26 mouse cellular contexts compared by ENCODE assay signal in the genomic region with DNA sequence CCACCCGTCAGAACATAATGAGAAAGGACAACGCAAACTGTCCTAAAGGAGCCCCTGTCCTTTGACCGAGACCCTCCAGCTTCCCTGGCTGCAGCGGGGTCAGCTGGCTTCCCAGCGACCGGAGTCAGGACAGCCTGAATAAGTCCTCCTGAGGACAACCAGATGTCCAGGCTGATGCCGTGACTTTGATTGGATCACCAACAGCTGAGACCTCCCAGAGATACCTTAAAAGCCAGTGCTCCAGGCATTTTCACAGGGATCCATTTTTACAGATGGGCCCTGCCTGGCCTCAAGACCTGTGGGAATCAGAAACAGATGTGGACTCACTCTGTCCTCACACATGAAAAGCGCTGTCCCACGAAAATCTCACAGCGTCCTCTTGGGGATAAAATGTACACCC.
DNase-seq lines count a peak whose midpoint lies in the region; ATAC-seq and TF ChIP-seq lines count a peak whose summit lies in the region.
"Had no signal": no experiment of that assay in that cellular context is flagged by ENCODE, and none has a peak within 500 bp of the region (broad histone marks: within the 10 kb centered on the region; RNA-seq: fewer than 3 reads in every experiment).

No protein-coding gene starts in this region.

- no peak for ATAC-seq in forebrain, embryonic 11.5 days (replicated peaks; ENCODE audit: low FRiP score)
- ATAC-seq in forebrain, embryonic 15.5 days (replicated peaks): no peak
- ATAC-seq in neural tube, embryonic 11.5 days (ENCODE audit: insufficient read depth, low FRiP score, low TSS enrichment): no peak
- ATAC-seq: CD4-positive, CD25-positive, alpha-beta regulatory T cell, adult 4 months; intestine, embryonic 15.5 days; liver, embryonic 12.5 days; Patski had no signal

- WGBS in forebrain, embryonic 11.5 days: 76% methylated on average over 10 of the region's 10 CpGs
- WGBS in forebrain, embryonic 15.5 days: 82% methylated on average over 10 of the region's 10 CpGs
- 32% methylated on average over 10 of the region's 10 CpGs for WGBS in embryonic facial prominence, embryonic 10.5 days
- 61% methylated on average over 10 of the region's 10 CpGs for WGBS in neural tube, embryonic 11.5 days

- no peak for TF ChIP-seq CTCF in brain, embryonic 14.5 days (IDR thresholded peaks at IDR 0.05; ENCODE audit: borderline replicate concordance, extremely low read depth, insufficient read depth, insufficient read length)

- H3K36me3 ChIP-seq in forebrain, embryonic 11.5 days (ENCODE audit: control insufficient read depth, insufficient read depth, low read length): no peaks in the 10 kb centered on the region
- no peaks in the 10 kb centered on the region for H3K36me3 ChIP-seq in forebrain, embryonic 15.5 days
- H3K36me3 ChIP-seq in embryonic facial prominence, embryonic 10.5 days (replicated peaks): no peaks in the 10 kb centered on the region
- H3K36me3 ChIP-seq in neural tube, embryonic 11.5 days (ENCODE audit: control insufficient read depth, insufficient read depth, low read length): no peaks in the 10 kb centered on the region
- H3K36me3 ChIP-seq: heart, embryonic 15.5 days; hindbrain, embryonic 13.5 days; intestine, embryonic 15.5 days; limb, embryonic 12.5 days; liver, embryonic 12.5 days; midbrain, embryonic 12.5 days had no signal

- TF ChIP-seq POLR2A in brain, embryonic 14.5 days (IDR thresholded peaks at IDR 0.05; ENCODE audit: borderline replicate concordance, extremely low read depth, insufficient read depth, insufficient read length, poor library complexity, severe bottlenecking): no peak

- peak; percentile 50 for DNase-seq in forebrain, embryonic 11.5 days (ENCODE audit: low spot score)
- DNase-seq in brain, embryonic 14.5 days (ENCODE audit: low read depth): peak; percentile 19
- peak; percentile 68 for DNase-seq in embryonic facial prominence, embryonic 10.5 days (ENCODE audit: low spot score)
- peak; percentile 26 for DNase-seq in neural tube, embryonic 11.5 days (ENCODE audit: low spot score)
- no peak for DNase-seq in heart, postnatal 14 days
- no peak for DNase-seq in heart, postnatal 36 days
- DNase-seq: adrenal gland, adult 8-10 months; cerebellum, postnatal 10 days; gastrocnemius, postnatal 10 days; heart, adult 18-20 months; kidney, adult 9 months; kidney, postnatal 4 days; layer of hippocampus, adult 9-11 months; lung, embryonic 14.5 days; lung, postnatal 36 days; right cerebral cortex, postnatal 4 days had no signal

- H3K9me3 ChIP-seq in forebrain, embryonic 11.5 days (ENCODE audit: control insufficient read depth, low read length): no peaks in the 10 kb centered on the region
- H3K9me3 ChIP-seq in forebrain, embryonic 15.5 days: no peaks in the 10 kb centered on the region
- no peaks in the 10 kb centered on the region for H3K9me3 ChIP-seq in embryonic facial prominence, embryonic 10.5 days
- H3K9me3 ChIP-seq in neural tube, embryonic 11.5 days (ENCODE audit: control insufficient read depth, low read length): no peaks in the 10 kb centered on the region
- H3K9me3 ChIP-seq: heart, embryonic 15.5 days; hindbrain, embryonic 13.5 days; intestine, embryonic 15.5 days; limb, embryonic 12.5 days; liver, embryonic 12.5 days; midbrain, embryonic 12.5 days had no signal

- H3K4me1 ChIP-seq in forebrain, embryonic 11.5 days (replicated peaks; ENCODE audit: control insufficient read depth, insufficient read depth, low read length): no peaks in the 10 kb centered on the region
- no peaks in the 10 kb centered on the region for H3K4me1 ChIP-seq in forebrain, embryonic 15.5 days
- H3K4me1 ChIP-seq in embryonic facial prominence, embryonic 10.5 days: peaks cover 27% of the 10 kb centered on the region
- no peaks in the 10 kb centered on the region for H3K4me1 ChIP-seq in neural tube, embryonic 11.5 days (ENCODE audit: control insufficient read depth, insufficient read depth, low read length)
- H3K4me1 ChIP-seq: heart, embryonic 15.5 days; hindbrain, embryonic 13.5 days; intestine, embryonic 15.5 days; liver, embryonic 12.5 days; midbrain, embryonic 12.5 days had no signal

- no peak overlapping the region for H3K4me2 ChIP-seq in forebrain, embryonic 11.5 days (ENCODE audit: low read depth, low read length, severe bottlenecking)
- H3K4me2 ChIP-seq in forebrain, embryonic 15.5 days (replicated peaks): no peak overlapping the region
- H3K4me2 ChIP-seq in neural tube, embryonic 11.5 days (ENCODE audit: low read depth): no peak overlapping the region
- H3K4me2 ChIP-seq: heart, embryonic 15.5 days; hindbrain, embryonic 13.5 days; intestine, embryonic 15.5 days; limb, embryonic 12.5 days; liver, embryonic 12.5 days; lung, embryonic 14.5 days; midbrain, embryonic 12.5 days had no signal

- no peak overlapping the region for H3K27ac ChIP-seq in forebrain, embryonic 11.5 days (ENCODE audit: low read depth, low read length)
- H3K27ac ChIP-seq in forebrain, embryonic 15.5 days (replicated peaks): no peak overlapping the region
- no peak overlapping the region for H3K27ac ChIP-seq in embryonic facial prominence, embryonic 10.5 days (replicated peaks)
- H3K27ac ChIP-seq in neural tube, embryonic 11.5 days (ENCODE audit: low read depth, low read length): no peak overlapping the region
- H3K27ac ChIP-seq: heart, embryonic 15.5 days; hindbrain, embryonic 13.5 days; intestine, embryonic 15.5 days; left cerebral cortex, adult 2 months; limb, embryonic 12.5 days; liver, embryonic 12.5 days; midbrain, embryonic 12.5 days had no signal

- intact Hi-C loops in heart, postnatal 14 days (cut with DNase I): no loop called here
- intact Hi-C loops in heart, postnatal 36 days (cut with DNase I): no loop called here

- H3K9ac ChIP-seq in forebrain, embryonic 11.5 days (ENCODE audit: low read length): no peak overlapping the region
- no peak overlapping the region for H3K9ac ChIP-seq in forebrain, embryonic 15.5 days (replicated peaks)
- H3K9ac ChIP-seq in neural tube, embryonic 11.5 days (ENCODE audit: low read length): no peak overlapping the region
- H3K9ac ChIP-seq: heart, embryonic 15.5 days; hindbrain, embryonic 13.5 days; intestine, embryonic 15.5 days; limb, embryonic 12.5 days; liver, embryonic 12.5 days; lung, embryonic 14.5 days; midbrain, embryonic 12.5 days had no signal

- H3K27me3 ChIP-seq in forebrain, embryonic 11.5 days (ENCODE audit: control insufficient read depth, insufficient read depth, low read length): no peaks in the 10 kb centered on the region
- H3K27me3 ChIP-seq in forebrain, embryonic 15.5 days: no peaks in the 10 kb centered on the region
- H3K27me3 ChIP-seq in embryonic facial prominence, embryonic 10.5 days (replicated peaks; ENCODE audit: low read depth, poor library complexity, severe bottlenecking): peaks cover 33% of the 10 kb centered on the region
- no peaks in the 10 kb centered on the region for H3K27me3 ChIP-seq in neural tube, embryonic 11.5 days (ENCODE audit: control insufficient read depth, insufficient read depth, low read length)
- H3K27me3 ChIP-seq: heart, embryonic 15.5 days; hindbrain, embryonic 13.5 days; intestine, embryonic 15.5 days; limb, embryonic 12.5 days; liver, embryonic 12.5 days; midbrain, embryonic 12.5 days; Patski had no signal

- H3K4me3 ChIP-seq in forebrain, embryonic 11.5 days (ENCODE audit: low read depth, low read length): no peak overlapping the region
- H3K4me3 ChIP-seq in forebrain, embryonic 15.5 days: no peak overlapping the region
- no peak overlapping the region for H3K4me3 ChIP-seq in embryonic facial prominence, embryonic 10.5 days
- no peak overlapping the region for H3K4me3 ChIP-seq in neural tube, embryonic 11.5 days (ENCODE audit: low read depth, low read length)
- H3K4me3 ChIP-seq: heart, embryonic 15.5 days; hindbrain, embryonic 13.5 days; intestine, embryonic 15.5 days; left cerebral cortex, adult 2 months; limb, embryonic 12.5 days; liver, embryonic 12.5 days; midbrain, embryonic 12.5 days had no signal

Comparison
In these comparisons a context has a peak if more than half of its experiments do, and no peak if none do; other contexts are left out.
1. DNase-seq: peak in forebrain, embryonic 11.5 days (single experiment), brain, embryonic 14.5 days (single experiment), embryonic facial prominence, embryonic 10.5 days (single experiment) and neural tube, embryonic 11.5 days (single experiment); none in heart, postnatal 14 days (0 of 2) and heart, postnatal 36 days (0 of 2).